Mouse (Mus musculus) myocyte (in vitro differentiated cells): ENCODE results near the gene Lcp1.

ENCODE experiments used
- E2F4 ChIP-seq: IDR thresholded peaks from one replicate; pipeline ENCODE4 v1.6.1; 2011; ENCODE audit warnings: mild to moderate bottlenecking, control low read depth, moderate library complexity; ENCODE audit not compliant: insufficient read depth
- MAX ChIP-seq: IDR thresholded peaks from one replicate; pipeline ENCODE4 v1.6.1; 2011; ENCODE audit warnings: low read depth, mild to moderate bottlenecking, control low read depth
- MYOG ChIP-seq, 3 experiments: IDR thresholded peaks; one replicate each; pipeline ENCODE4 v1.6.1; 2011; ENCODE audit warnings: control low read depth in 2 of 3, low read depth in 2 of 3, mild to moderate bottlenecking in 2 of 3; ENCODE audit not compliant: insufficient read length in 2 of 3, control insufficient read depth in 1 of 3, insufficient read depth in 1 of 3
- POLR2A ChIP-seq: IDR thresholded peaks from one replicate; pipeline ENCODE4 v1.6.1; 2011; ENCODE audit warnings: low read depth, mild to moderate bottlenecking, control low read depth, moderate library complexity; ENCODE audit not compliant: insufficient read length
- POLR2AphosphoS2 ChIP-seq: IDR thresholded peaks from one replicate; pipeline ENCODE4 v1.6.1; 2011; ENCODE audit warnings: low read depth, control low read depth; ENCODE audit not compliant: insufficient read length
- TCF12 ChIP-seq: IDR thresholded peaks from one replicate; pipeline ENCODE4 v1.6.1; 2011; ENCODE audit warnings: mild to moderate bottlenecking, control low read depth; ENCODE audit not compliant: poor library complexity, insufficient read depth, severe bottlenecking
- USF1 ChIP-seq: IDR thresholded peaks from one replicate; pipeline ENCODE4 v1.6.1; 2011; ENCODE audit warnings: low read depth, mild to moderate bottlenecking, control low read depth, moderate library complexity

DNA sequence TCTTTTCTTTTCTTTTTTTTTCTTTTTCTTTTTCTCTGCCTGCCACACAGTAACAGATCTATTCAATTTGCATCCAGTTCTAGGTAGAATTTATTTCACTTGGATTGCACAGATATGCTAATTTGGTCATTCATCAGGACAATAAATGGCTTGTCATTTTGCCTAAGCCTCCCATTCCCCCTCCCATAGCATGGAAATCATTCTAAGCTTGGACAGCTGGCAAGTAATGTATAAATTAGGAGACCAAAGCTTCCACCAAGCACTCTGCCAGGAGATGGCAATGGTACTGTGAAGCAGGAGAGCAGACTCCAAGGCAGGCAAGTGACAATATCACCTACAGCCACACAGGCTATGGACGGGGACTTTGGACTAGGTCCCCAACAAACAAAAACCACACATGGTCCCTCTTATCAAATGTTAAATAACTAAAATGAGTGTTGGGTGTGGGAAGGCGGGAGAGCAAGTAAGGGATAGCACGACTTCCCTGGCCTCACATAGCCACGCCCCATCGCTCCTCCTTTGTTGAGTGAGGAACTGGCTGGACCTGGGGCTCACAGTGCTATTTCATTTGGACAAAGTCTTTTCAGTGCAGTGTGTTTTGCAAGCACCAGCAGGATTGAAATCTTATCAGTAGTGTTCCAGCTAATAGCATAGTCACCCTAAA lies 88.5 kb downstream of the Lcp1 start:
- no peak for TF ChIP-seq MYOG (IDR thresholded peaks at IDR 0.05; ENCODE audit: control insufficient read depth in 1 of 3, insufficient read depth in 1 of 3, insufficient read length in 2 of 3, low read depth in 2 of 3)
- no peak for TF ChIP-seq MAX
- TF ChIP-seq TCF12 = no peak
- no peak for TF ChIP-seq POLR2A
- TF ChIP-seq E2F4 = no peak
- no peak for TF ChIP-seq USF1
- TF ChIP-seq POLR2AphosphoS2 = no peak
